Mouse (Mus musculus): ENCODE measurements around the gene Nav2.

- TF ChIP-seq CTCF (IDR thresholded peaks at IDR 0.05; ENCODE audit: extremely low read depth, insufficient read depth, low read length) (no peak), POLR2A (IDR thresholded peaks at IDR 0.05; ENCODE audit: extremely low read depth, insufficient read depth, low read length) (no peak)
These were observed 467.0 kb downstream of the Nav2 start for GRCm38 (mm10) chr7:49375499-49375974.

Data from cortical plate, adult 2 months (tissue).